Mouse (Mus musculus): ENCODE data around the gene Ube4b.

- TF ChIP-seq CTCF (IDR thresholded peaks at IDR 0.05; ENCODE audit: control insufficient read depth, insufficient read depth, low read length) (no peak), POLR2A (IDR thresholded peaks at IDR 0.05; ENCODE audit: borderline replicate concordance, control insufficient read depth, low read depth, low read length) (no peak)
Measured at GRCm38 (mm10) chr4:149325411-149326162, 101.0 kb downstream of the Ube4b start.
